Mouse (Mus musculus) lung, postnatal 0 days (tissue): ENCODE measurements around the gene Prkce. TPM values are rescaled to one million over a fixed set of nuclear protein-coding genes. Genes with fewer than 3 reads are reported as not detected.

Experiments used
- ATAC-seq: fragments of 200-750 bp; cut with Nextera tagmentation; 2 replicates; pipeline ENCODE4 v1.8.0; 2017; ENCODE audit warnings: moderate library complexity
- DNase-seq: peaks from one replicate; pipeline ENCODE4 v3.0.0-alpha.2; 2016; ENCODE audit warnings: low spot score
- H3K27ac ChIP-seq: fragments of 300-500 bp; sonication (generic); 2 replicates; pipeline ENCODE4 v1.5.1; 2014; ENCODE audit warnings: antibody characterized with exemption, mild to moderate bottlenecking, low read length, mixed read lengths
- H3K27me3 ChIP-seq: fragments of 300-500 bp; sonication (generic); replicated peaks from 2 replicates; pipeline ENCODE4 v1.6.1; 2014; ENCODE audit warnings: low read length, mixed read lengths; ENCODE audit not compliant: insufficient read depth
- H3K36me3 ChIP-seq: fragments of 300-500 bp; sonication (generic); 2 replicates; pipeline ENCODE4 v1.6.1; 2014; ENCODE audit warnings: low read length, mixed read lengths; ENCODE audit not compliant: insufficient read depth
- H3K4me1 ChIP-seq: fragments of 300-500 bp; sonication (generic); 2 replicates; pipeline ENCODE4 v1.6.1; 2014; ENCODE audit warnings: antibody characterized with exemption, low read depth, low read length, mixed read lengths; ENCODE audit not compliant: insufficient read depth
- H3K4me2 ChIP-seq: fragments of 300-500 bp; sonication (generic); replicated peaks from 2 replicates; pipeline ENCODE4 v1.6.1; 2014; ENCODE audit warnings: low read depth, mild to moderate bottlenecking, low read length, moderate library complexity, mixed read lengths
- H3K4me3 ChIP-seq: fragments of 300-500 bp; sonication (generic); 2 replicates; pipeline ENCODE4 v1.5.1; 2014; ENCODE audit warnings: low read depth, low read length
- H3K9ac ChIP-seq: fragments of 300-500 bp; sonication (generic); replicated peaks from 2 replicates; pipeline ENCODE4 v1.6.1; 2014; ENCODE audit warnings: low read depth, mild to moderate bottlenecking
- H3K9me3 ChIP-seq: fragments of 300-500 bp; sonication (generic); 2 replicates; pipeline ENCODE4 v1.6.1; 2016; ENCODE audit warnings: low read length, mixed read lengths
- CTCF ChIP-seq: IDR thresholded peaks from 2 replicates; pipeline ENCODE4 v1.5.1; 2016; ENCODE audit warnings: antibody characterized with exemption, mild to moderate bottlenecking
- EP300 ChIP-seq: IDR thresholded peaks from 2 replicates; pipeline ENCODE4 v1.6.1; 2016; ENCODE audit warnings: antibody characterized with exemption, mild to moderate bottlenecking, control low read depth
- WGBS: fragments of 180-500 bp; shearing (Covaris S2); extraction: QIAGEN DNeasy Blood & Tissue Kit; methylation state at CpG from one replicate; pipeline ENCODE4 v1.1.7; 2014; 5-methylcytosine and 5-hydroxymethylcytosine counted together
- polyA plus RNA-seq: library from polyadenylated mRNA; unstranded; fragments of >200 nt; fragmentation: Nextera tagmentation; extraction: Ambion mirVana; gene quantifications from 2 replicates; pipeline ENCODE4 v1.2.1, GENCODE M21; 2015

Gene Prkce
- polyA plus RNA-seq, 1 experiment from 2014 or later: 10.6 TPM

GRCm38 (mm10) chr17:86270523-86270922 is 102.9 kb downstream of the Prkce start:
- no peak for TF ChIP-seq EP300
- TF ChIP-seq CTCF: no peak
- ATAC-seq: no peak
- no peak overlapping the region for H3K4me2 ChIP-seq
- no peaks in the 10 kb centered on the region for H3K9me3 ChIP-seq
- no peaks in the 10 kb centered on the region for H3K36me3 ChIP-seq
- no peaks in the 10 kb centered on the region for H3K4me1 ChIP-seq
- H3K27me3 ChIP-seq: no peaks in the 10 kb centered on the region
- no peak overlapping the region for H3K4me3 ChIP-seq
- H3K9ac ChIP-seq: no peak overlapping the region
- DNase-seq: no peak
- 89% methylated on average over 13 of the region's 13 CpGs for WGBS
- no peak overlapping the region for H3K27ac ChIP-seq

GRCm38 (mm10) chr17:86271277-86271676 is 103.7 kb downstream of the Prkce start:
- H3K4me2 ChIP-seq: no peak overlapping the region
- TF ChIP-seq EP300 (no peak), CTCF (no peak)

GRCm38 (mm10) chr17:86272961-86273360 is 105.4 kb downstream of the Prkce start:
- Histone ChIP-seq H3K27me3 (no peaks in the 10 kb centered on the region), H3K4me1 (no peaks in the 10 kb centered on the region), H3K36me3 (no peaks in the 10 kb centered on the region), H3K9me3 (no peaks in the 10 kb centered on the region), H3K27ac (no peak overlapping the region), H3K9ac (no peak overlapping the region), H3K4me3 (no peak overlapping the region), H3K4me2 (no peak overlapping the region)
- WGBS: 61% methylated on average over 6 of the region's 6 CpGs
- no peak for ATAC-seq
- DNase-seq: no peak
- TF ChIP-seq EP300: no peak
- no peak for TF ChIP-seq CTCF

More at GRCm38 (mm10) chr17:86271277-86271676, 103.7 kb downstream of the Prkce start:
- no peaks in the 10 kb centered on the region for H3K4me1 ChIP-seq
- no peak overlapping the region for H3K27ac ChIP-seq
- WGBS: 20% methylated on average over 4 of the region's 4 CpGs
- no peaks in the 10 kb centered on the region for H3K27me3 ChIP-seq
- H3K9me3 ChIP-seq: no peaks in the 10 kb centered on the region
- DNase-seq (no peak), ATAC-seq (peak; percentile 65)
- H3K36me3 ChIP-seq: no peaks in the 10 kb centered on the region
- no peak overlapping the region for H3K9ac ChIP-seq
- H3K4me3 ChIP-seq: no peak overlapping the region

GRCm38 (mm10) chr17:86273566-86274349 is 106.2 kb downstream of the Prkce start:
- Histone ChIP-seq H3K4me3 (no peak overlapping the region), H3K27ac (no peak overlapping the region), H3K36me3 (no peaks in the 10 kb centered on the region), H3K4me1 (no peaks in the 10 kb centered on the region; the same call in 1 of the 2 replicates), H3K9me3 (no peaks in the 10 kb centered on the region), H3K4me2 (no peak overlapping the region), H3K27me3 (no peaks in the 10 kb centered on the region), H3K9ac (no peak overlapping the region)
- no peak for TF ChIP-seq CTCF
- TF ChIP-seq EP300: no peak
- no peak for DNase-seq
- 80% methylated on average over 9 of the region's 9 CpGs for WGBS
- ATAC-seq: no peak

- Histone ChIP-seq H3K27ac (no peak overlapping the region), H3K36me3 (no peaks in the 10 kb centered on the region), H3K9ac (no peak overlapping the region), H3K9me3 (no peaks in the 10 kb centered on the region), H3K27me3 (no peaks in the 10 kb centered on the region), H3K4me3 (no peak overlapping the region), H3K4me2 (no peak overlapping the region), H3K4me1 (peaks cover 3% of the 10 kb centered on the region; the same call in 1 of the 2 replicates)
- TF ChIP-seq EP300 (no peak), CTCF (no peak)
- ATAC-seq: no peak
- WGBS: 72% methylated on average over 7 of the region's 7 CpGs
- DNase-seq: no peak
These were observed 106.8 kb downstream of the Prkce start for GRCm38 (mm10) chr17:86274350-86274744.

- no peak for TF ChIP-seq EP300
- no peak for TF ChIP-seq CTCF
- ATAC-seq (no peak), DNase-seq (no peak)
- Histone ChIP-seq H3K9ac (no peak overlapping the region), H3K36me3 (no peaks in the 10 kb centered on the region), H3K9me3 (no peaks in the 10 kb centered on the region), H3K4me1 (peaks cover 3% of the 10 kb centered on the region; the same call in 1 of the 2 replicates), H3K4me2 (no peak overlapping the region), H3K4me3 (no peak overlapping the region), H3K27me3 (no peaks in the 10 kb centered on the region), H3K27ac (no peak overlapping the region)
- 75% methylated on average over 4 of the region's 4 CpGs for WGBS
These were observed 108.8 kb downstream of the Prkce start for GRCm38 (mm10) chr17:86276381-86276780.
